Mouse (Mus musculus) right cerebral cortex, adult 18-20 months (tissue): Measurements from ENCODE around the gene Hebp2.
A peak's percentile ranks its signal among the peaks of the same experiment; 100 is the strongest.
"Not testable (repeated sequence)": the region's sequence is repeated elsewhere in the genome, so short reads cannot be mapped to it uniquely, and the experiment has no call there.

Experiments used
- DNase-seq: peaks from one replicate; pipeline ENCODE4 v3.0.0; 2022; ENCODE audit warnings: mixed read lengths

Hebp2 gene

DNA sequence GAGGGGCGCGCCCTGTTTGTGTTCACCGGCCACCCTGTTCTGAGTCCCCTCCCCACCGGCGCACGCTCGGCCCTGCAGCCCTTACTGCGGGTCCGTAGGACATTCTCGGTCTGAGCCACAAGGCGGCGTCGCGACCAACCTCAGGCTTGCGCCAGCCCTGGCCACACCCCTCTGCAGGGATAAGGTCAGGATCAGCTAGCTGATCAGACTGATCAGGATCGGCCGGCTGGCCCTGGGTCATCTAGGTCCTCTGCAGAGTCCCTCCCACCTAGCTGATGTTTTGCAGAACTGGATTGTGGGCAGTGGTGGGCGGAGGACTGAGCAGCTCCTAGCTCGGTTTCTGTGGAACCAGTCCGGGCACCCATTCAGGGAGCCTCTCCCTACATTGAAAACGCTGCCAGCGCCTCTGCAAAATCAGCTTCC, at the start of gene Hebp2:
Gene Hebp2, minus strand, starts transcription at position 264 of the 423 bp plus-strand sequence.
- DNase-seq, result peak; percentile 64

DNA sequence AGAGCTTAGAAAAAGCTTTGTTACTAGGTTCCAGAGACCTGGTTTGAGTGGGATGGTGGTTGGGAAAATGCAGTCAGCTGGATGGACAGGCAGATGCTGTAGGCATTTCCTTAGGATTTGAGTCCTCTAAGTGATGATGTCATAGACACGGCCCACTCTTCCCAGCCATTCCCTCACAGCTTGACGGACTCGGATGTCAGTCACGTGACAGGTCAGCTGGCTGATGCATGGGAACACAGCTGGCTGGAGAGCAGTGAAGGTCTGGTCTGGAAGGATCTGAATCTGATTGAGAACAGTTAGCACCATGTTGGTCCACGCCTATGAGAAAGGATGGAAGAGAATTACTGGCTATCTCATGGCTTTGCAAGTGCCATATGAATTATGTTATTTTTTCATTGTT, 43.6 kb upstream of the Hebp2 start:
- DNase-seq, result no peak

DNA sequence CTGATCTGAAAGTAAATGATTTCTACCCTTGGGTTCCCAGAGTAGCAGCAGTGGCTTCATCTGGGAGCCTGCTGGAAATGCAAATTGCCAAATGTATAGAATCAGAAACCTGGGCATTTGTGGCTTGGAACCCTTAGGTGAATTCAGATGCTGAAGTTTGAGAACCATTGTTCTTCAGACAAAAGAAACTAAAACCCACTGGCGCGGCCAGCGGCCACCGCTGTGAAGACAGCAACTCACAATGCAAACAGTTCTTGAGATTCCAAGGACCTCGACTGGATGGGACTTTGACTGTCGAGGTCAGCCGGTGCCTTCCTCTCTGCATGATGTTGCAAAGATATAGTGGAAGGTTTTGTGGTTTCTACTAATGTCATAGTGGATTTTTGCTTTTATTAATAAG, 38.3 kb upstream of the Hebp2 start:
- DNase-seq, result no peak

DNA sequence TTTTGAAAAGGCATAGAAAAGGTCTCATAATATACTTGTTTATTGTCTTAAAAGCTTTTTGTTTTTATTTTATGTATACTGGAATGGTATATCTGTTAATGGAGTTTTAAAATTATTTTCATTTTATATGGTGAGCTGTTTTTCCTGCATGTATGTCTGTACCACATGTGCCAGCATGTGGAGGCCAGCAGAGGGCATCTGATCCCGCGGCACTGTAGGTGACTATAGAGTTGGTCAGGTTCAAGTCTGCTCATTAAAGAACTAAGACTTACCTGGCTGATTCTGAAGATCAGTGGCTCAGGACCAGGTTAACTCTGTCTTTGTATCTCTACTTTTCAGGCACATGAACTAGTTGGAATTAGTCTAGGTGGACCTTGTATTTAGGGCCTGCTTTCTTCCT, 26.7 kb upstream of the Hebp2 start:
- DNase-seq, result no peak

DNA sequence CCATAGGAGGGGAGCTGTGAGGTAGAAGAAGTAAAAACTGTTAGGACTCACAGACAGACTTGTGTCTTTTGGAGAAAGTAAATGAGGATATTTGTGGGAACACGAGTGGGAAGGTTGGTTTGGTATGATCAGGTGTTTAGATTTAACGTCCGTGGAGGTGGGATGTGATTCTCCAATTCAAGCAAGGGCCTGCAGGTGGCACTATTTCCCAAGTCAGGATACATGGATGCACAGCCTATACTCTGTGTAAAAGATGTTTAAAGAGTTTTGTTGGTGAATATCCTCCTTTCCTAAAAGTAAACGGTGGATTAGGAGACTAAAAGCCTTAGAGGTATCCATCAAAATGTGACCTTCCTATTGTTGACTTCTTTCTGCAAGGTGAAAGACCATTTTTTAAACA, 17.1 kb upstream of the Hebp2 start:
- peak; percentile 66 for DNase-seq

DNA sequence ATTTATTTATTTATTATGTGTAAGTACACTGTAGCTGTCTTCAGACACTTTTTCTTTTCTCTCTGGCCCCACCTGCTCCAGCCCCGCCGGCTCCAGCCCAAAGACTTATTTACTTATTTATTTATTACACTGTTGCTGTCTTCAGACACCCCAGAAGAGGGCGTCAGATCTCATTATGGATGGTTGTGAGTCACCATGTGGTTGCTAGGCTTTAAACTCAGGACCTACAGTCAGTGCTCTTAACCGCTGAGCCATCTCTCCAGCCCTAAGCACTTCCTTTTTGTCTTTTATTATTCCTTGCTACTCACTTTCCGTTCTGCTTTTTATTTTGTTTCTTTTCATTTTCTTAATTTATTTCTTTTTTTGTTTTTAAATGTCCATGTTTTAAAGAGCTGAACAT, 15.6 kb upstream of the Hebp2 start:
- no peak for DNase-seq

DNA sequence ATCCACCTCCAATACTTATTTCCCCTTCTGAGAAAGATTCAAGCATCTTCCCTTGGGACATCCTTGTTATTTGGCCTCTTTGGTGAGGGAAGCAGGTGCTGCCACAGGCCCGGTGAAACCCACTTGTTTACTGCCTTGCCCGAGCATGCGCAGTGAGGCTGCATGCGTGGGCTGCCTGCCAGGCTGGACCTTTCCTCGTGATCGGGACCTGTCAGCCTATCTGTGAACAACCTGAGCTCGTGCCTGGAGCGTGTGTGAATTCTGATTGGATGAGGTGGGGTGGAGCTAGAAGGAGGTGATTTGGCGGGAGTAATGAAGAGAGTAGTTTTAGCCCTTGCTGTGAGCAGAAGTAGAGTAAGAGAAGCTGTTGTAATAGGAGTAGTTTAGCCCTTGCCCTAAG, 13.2 kb upstream of the Hebp2 start:
- DNase-seq, result not testable (repeated sequence)

DNA sequence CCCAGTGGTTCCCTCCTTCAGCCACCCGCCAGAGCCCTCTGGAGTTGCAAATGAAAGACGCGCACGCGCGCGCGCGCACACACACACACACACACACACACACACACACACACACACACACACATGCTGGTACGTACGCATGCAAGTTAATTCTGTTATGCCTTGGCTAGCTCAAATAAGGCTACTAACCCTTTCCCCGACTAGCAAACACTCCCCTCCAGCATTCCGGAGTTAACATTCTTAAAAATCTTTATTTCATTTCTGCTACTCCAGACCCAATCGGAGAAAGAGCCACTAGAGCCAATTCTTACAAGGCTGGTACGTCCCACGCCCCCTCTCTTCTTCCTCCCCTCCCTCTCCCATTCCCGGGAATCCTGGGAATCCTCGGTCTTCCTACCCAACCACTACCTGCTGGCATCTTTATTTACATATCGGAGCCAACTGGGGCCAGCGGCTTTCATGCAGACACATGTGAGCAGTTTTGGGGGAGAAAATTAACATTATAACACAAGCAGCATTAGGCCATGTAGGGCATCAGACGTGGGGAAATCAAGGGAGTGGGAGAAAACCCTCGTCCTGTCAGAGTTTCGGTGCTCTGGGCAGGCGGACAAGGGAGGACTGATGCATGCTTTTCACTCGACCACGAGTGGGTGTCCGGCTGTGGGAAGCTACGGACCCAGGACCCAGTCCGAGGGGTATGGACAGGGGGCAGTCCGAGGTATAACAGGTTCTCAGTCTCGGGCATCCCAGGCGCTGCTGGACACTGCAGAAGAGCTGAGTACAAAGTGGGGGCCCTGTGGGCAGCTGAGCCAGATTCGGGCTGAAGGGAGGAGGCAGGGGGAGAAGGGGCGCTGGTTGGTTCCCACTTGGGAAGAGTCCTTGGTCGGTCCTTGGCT, 3.7 kb upstream of the Hebp2 start:
- DNase-seq, result peak; percentile 48

DNA sequence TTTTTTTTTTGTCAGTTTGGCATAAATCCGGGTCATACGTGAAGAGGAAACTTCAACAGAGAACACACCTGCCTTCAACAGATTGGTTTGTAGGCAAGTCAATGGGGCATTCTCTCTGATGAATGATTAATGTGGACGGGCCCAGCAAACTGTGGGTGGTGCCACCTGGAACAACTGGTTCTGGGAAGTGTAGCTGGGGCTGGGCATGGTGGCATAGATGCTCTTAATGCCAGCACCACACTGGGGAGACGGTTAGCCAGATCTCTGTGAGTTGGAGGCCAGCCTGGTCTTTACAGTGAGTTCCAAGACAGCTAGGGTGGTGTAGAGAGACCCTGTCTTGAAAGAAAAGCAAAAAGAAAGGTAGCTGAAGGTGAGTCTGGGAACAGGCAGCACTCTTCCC, 1.5 kb upstream of the Hebp2 start:
- no peak for DNase-seq

DNA sequence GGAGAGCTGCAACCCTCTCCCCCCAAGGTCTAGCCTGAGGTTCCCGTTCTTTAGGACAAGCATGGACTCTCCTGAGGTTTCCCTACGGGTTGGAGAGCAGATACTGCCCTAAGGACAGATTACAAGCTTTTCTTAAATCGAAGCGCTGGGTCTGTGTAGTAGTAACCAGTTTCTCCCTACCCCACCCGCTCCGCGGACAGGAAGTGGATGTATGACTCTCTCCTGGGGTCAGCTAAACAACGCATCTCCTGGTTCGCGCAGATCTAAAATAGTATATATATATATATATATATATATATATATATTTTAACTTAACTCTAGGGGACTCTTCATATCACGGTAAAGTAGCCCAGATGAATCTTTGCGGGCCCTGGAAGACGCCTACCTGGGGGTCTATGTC, 567 bp downstream of the Hebp2 start:
- no peak for DNase-seq

DNA sequence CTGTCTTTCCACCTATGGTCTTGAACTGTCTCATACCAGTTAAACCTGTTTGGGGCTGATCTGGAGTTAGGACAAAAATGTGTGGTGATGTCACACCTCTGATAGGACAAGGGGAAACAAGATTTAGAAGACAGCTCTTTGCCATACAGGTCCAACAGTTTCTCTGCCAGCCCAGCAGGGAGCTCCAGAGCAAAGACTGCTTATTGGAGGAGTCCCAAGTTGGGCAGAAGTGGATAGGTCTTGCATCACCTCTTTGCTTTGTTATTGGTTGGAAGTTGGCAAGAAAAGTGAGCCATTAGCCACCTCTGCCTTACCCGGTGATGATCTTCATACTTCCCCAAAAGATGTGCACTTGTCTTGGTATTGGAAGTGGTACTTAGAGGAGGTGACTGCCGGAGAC, 9.0 kb downstream of the Hebp2 start:
- DNase-seq, result no peak

DNA sequence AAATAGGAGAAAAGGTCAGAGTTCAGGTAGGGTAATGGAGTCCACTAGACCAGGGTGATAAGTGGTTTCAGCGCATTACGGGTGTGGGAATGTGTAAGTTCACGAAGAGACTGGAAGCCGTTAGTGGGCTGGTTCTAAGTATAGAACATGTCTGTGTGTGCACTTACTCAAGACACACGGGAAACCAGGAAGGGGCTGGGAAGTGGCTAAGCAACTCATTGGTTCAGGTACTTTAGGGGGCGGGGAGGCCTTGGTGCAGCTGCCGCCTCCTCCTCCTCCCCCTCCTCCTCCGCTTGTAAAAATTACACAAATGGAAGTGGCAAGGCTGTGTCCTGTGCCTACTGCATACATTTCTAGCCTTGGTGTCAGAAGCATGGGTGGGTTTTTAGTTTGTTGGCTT, 13.6 kb downstream of the Hebp2 start:
- DNase-seq, result no peak

DNA sequence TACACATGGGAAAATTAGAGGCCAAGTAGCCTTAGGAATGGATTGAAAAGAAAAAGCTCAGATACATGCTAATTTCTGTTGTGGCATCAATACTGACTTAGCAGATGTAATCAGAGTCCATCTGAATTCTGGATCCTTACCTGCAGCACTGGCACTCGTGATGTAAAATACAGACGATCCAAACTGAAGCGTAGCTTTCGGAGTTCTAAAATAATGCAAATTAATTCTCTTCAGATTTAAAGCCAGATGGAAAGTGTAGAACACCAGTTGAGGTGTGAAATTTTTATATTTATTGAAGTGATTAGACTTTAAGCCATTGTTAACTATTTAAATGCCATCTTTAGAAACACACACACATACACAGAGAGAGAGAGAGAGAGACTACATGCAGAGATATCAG, 15.7 kb downstream of the Hebp2 start:
- no peak for DNase-seq

DNA sequence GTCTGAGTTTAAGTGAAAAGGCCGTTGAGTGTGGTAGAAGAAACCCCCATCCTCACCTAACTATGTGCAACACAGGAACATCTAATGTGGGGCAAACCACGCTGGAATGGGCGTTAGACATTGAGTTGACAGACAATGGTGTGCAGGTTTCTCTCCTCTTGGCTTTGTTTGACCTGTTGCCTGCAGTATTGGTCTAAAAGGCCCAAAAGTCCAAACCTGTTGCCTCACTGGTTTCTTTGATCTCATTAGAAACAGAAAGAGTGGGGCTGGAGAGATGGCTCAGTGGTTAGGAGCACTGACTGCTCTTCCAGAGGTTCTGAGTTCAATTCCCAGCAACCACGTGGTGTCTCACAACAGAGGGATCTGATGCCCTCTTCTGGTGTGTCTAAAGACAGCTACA, 16.7 kb downstream of the Hebp2 start:
- DNase-seq, result no peak

DNA sequence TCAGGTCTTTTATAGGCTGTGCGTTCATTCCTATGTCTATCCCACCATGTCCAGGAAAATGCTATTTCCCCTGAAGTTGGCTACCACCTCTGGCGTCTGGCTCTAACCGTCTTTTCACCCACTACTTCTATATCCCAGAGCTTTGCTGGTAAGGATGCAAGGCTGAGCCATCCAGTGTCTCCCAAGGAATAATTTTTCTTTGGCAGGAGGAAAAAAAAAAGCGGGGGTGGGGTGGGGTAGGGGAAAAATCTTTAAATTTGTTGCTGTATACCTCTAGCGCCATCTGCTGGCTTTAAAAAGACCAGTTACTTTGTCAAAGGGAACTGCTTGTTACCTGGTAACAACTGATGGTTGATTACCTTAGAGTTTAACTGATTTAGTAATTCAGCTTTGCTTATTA, 17.4 kb downstream of the Hebp2 start:
- peak; percentile 53 for DNase-seq

DNA sequence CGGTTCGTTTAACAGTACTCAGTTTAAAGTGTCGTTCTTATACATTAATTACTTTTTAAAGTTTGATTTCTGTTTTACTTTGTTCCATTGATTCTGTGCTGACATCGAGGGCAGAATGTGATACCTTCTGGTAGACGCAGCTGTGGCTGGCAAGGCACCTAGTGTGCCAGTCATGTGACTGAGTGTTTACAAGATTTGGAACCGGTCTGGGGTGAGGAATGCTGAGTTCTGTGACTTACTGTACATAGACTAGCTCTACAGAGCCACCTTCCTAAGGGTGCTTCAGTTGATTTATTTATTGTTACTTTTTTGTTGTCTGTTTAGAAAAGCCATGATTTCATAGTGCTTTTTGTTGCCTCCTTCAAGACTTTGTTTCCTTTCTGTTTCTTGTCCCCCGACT, 18.1 kb downstream of the Hebp2 start:
- DNase-seq, result no peak

DNA sequence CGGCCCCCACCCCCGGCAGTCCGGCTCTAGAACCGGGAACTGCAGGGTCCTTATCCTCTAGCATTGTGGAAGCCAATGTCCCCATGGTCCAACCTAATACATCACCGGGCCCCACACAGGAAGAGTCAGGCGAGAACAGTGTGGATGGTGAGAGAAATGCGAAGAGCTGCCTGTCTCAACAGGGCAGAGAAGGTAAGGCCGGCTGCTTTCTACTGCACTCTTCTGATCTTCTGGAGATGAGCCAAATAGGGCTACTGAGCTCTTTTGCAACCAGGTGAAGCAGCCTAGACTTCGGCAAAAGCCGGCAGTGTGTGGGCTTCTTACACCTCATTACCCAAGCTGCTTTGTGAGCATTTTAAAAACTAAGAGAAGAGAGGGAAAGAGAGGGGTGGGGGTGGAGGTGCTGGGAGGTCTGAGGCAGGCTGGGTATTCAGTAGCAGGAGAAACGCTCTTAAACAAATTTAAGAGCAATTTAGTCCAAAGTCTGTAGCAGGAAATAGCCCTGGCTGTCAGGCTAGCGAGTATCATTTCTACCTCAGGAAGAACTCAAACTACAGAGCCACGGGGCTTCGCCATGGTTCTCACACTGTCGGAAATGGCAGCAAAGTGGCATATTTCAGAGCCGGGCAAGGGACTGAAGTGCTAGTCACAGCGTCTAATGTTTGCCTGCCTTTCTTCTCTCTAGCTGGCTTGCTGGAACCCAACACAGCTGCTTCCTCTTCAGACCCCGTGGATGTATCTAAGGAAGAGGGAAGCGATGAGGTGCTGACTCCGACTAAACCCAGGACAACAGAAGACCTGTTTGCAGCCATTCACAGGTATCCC, 18.8 kb downstream of the Hebp2 start:
- peak; percentile 44 for DNase-seq

DNA sequence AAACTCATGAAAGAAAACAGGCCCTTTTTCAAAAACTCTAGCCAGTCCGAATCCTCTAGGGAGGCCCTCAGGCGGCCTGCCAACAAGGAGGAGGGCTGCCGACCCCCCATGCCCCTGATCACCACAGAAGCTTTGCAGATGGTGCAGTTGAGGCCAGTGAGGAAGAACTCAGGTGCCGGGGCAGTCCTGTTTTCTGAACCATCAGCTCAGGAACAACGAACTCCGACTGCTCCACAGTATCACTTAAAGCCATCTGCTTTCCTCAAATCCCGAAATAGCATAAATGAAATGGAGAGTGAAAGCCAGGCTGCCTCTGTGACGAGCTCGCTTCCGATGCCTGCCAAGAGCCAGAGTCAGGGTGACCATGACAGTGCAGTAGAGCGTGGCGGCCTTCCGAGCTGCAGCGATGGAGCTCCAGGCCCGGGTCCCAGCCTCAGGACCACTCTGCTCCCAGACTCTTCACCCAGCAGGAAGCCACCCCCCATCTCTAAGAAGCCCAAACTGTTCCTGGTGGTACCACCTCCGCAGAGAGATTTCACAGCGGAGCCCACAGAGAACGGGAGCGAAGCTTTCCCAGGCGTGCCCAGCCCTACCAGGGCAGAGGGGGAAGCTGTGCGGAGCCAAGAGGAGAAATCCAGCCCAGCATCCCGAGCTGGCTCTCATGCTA, 19.6 kb downstream of the Hebp2 start:
- peak; percentile 83 for DNase-seq

DNA sequence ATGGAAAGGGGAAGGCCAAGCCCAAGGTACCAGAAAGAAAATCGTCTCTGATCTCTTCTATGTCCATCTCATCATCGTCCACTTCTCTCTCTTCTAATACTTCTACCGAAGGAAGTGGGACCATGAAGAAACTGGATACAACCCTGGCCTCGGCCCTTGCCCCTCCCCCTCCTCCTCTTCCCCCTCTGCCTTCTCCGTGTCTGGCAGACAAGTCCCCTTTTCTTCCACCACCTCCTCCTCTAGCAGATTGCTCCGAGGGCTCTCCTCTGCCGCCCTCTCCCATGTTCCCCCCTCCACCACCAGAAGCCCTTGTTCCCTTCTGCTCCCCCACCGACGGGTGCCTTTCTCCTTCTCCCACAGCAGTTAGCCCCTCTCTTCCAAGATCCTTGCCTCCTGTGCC, 20.1 kb downstream of the Hebp2 start:
- no peak for DNase-seq

DNA sequence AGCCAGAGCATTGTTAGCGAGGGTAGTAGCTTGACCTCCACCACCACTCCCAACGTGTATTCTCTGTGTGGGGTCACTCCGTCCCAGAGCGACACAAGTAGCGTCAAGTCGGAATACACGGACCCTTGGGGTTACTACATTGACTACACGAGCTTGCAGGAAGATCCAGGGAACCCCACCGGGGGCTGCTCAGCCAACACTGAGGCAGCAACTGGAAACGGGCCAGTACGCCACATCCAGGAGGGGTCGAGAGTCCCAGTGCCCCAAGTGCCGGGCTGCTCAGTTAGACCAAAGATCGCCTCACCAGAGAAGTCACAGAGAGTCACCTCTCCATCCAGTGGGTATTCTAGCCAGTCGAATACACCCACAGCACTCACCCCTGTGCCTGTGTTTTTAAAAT, 20.6 kb downstream of the Hebp2 start:
- DNase-seq, result no peak

DNA sequence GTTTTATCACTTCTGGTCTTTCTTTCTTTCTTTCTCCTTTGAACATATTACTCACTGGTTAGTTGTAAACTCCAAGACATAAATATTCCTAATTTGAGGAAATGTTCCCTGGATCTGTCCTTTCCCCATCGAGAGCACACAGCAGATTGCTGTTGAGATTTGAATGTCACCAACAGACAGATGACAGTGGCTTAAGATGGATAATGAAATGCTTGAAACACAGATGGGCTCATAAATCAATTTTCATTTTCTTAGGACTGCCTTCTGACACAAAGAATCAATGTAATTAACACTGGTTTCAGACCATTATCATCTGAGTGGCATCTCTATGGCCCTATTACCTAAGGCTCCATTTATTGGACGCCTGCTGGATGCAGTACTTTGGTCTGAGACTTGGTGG, 23.3 kb downstream of the Hebp2 start:
- DNase-seq, result no peak

DNA sequence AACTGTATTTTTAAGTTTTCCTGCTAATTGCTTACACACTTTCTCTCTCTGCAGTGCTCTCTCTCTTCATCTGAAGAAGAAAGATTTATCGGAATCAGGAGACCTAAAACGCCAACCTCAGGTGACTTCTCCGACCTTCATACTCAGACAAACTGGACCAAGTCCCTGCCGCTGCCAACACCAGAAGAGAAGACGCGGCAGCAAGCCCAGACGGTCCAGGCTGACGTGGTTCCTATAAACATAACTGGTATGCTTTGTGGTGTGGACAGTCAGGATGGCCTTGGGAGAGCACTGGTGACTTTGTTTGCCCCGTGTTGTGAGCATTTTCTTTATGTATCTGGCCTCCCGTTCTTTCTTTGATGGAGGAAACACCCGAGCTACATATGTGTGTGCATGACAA, 34.4 kb downstream of the Hebp2 start:
- no peak for DNase-seq

DNA sequence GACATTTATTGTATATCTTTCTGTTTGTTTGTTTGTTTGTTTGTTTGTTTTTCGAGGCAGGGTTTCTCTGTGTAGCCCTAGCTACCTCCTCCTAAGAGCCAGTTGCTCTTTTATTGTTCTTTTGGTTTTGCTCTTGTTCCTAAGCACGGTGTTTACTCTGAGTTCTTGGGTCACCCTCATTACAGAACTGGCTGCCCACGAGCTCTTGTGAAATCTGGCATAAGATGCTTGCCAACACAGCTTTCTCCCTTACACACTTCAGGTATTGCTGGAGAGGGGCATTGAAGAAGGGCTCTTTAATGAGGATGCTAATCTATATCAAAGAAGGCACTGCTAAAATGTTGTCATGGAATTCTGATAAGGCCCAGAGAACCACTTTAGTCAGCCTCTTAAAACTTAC, 35.2 kb downstream of the Hebp2 start:
- no peak for DNase-seq

DNA sequence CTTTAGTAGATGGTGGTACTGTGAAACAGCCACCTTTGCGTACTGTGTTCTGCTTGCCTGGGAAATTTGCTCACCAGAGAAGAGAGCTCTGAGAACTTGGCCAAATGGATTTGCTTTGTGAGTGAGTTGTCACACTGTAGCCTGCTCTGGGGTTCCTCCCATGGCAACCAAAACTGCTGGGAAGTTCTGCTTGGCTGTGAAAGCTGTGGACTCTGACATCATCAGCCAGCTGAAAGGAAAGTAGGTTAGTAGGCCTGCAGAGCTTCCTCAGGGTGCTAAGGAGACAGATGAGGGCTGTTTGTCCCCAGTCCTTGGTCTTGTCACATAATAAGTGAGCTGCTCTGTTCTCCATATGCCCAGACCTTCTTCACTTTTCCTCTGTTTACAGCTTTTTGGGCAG, 37.3 kb downstream of the Hebp2 start:
- DNase-seq, result peak; percentile 72
